Mouse (Mus musculus) retina, postnatal 1 day (tissue): Measurements from ENCODE around the gene Slc22a29.
A peak's percentile ranks its signal among the peaks of the same experiment; 100 is the strongest.
"Not testable (repeated sequence)": the region's sequence is repeated elsewhere in the genome, so short reads cannot be mapped to it uniquely, and the experiment has no call there.

Experiments used
- DNase-seq: peaks from one replicate; pipeline ENCODE4 v3.0.0-alpha.2; 2012

The Slc22a29 gene

DNA sequence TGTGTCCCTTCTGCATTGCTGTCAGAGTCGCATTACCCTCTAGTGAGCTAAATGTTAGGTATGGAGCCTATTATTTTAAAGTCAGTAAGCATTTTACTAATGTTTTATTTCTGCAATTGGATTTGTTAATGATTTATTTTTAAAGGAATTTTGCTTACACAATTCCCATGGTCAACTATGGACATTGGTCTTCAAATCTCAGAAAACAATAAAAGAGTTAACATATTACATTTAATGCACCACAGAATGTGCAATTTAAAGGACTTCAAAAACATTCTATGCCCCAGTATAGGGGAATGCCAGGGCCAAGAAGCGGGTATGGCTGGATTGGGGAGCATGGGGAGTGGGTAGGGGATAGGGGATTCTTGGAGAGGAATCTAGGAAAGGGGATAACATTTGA, at the start of gene Slc22a29:
Gene Slc22a29 (minus strand): TSS at position 101 of the 400 bp plus-strand sequence.
- no peak for DNase-seq

DNA sequence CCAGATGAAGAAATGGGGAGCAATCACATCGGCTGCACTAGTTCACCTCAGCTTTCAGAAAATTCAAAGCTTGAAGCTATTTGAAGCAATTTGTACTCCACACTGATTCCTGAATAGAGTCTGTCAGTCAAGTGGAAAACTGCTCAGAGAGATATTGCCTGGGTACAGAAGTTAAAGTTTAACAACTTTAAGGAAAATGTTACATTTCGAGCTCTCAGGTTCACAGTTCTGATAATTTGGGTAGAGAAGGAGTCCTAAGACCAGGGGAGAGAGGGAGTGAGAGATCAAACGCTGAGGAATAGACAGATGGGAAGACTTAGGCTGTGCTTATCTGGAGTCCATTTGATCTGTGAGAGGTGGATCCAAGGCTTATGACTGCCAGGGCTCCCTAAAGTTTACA, 46.6 kb upstream of the Slc22a29 start:
- no peak for DNase-seq

DNA sequence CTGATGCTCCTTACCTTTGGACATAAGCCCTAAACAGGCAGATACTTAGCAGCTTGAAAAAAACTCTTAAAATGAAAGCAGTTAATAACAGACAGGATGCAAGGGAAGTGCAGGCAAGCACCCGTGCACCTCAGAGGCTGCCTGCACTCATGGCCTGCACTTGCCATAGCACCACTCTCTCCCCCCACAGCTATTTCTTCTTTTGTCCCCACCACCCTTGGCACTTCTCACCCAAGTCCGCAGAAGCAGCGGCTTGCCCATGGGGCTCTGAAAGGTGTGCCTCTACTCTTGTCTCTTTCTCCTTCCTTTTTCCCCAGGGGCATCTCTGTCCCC, 34.0 kb upstream of the Slc22a29 start:
- DNase-seq, result no peak

DNA sequence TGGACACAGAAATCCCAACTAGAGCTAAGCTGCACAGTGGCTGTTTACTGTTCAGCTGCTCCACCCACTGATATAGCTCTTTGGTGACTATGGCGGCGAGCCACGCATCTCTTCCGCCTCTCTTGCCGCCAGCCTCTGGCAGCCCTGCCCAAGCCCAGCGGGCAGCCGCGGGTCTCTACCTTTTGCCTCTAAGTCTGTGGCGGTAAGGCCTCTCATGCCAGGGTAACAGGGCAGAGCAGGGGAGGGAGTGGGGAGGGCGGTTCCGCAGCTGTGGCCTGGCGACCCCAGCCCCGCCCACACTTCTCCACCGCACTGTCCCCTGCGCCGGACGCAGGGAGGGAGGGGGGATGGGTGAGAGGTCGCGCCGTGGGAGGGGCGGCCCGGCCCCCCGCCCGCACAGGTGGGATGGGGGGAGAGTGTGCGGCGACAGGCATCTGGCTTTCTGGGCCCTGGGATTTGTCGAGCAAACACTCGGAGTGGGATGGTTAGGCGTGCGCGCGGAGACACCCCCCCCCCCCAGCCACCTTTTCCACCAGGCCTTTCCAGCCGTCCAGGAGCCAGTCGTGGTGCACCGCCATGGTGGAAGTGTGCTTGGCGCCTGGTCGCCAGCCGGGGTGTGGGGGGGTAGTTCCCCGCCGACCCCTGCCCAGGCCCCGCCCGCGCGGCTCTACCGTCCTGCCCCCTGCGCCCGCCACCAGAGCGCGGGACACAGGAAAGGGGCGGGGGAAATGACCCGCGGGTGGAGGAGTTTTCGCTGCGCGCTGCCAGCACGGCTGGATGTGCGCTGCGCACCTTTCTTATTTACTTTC, 33.4 kb upstream of the Slc22a29 start:
- DNase-seq, result peak; percentile 72

DNA sequence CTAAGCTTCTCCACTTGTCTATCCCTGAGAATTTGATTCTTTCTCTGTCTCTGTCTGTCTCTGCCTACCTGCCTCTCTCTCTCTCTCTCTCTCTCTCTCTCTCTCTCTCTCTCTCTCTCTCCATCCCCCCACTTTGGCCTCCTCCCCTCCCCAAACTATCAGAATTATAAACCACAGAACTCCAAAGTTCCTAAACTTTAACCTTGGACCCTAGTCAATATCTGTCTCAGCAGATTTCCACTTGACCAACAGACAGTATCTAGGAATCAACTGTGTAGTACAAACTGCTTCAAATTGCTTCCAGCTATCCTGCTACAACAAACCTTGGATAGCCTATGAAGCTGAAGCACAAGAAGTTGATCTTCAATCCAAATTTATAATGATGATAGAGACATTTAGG, 10.2 kb upstream of the Slc22a29 start:
- DNase-seq, result no peak

DNA sequence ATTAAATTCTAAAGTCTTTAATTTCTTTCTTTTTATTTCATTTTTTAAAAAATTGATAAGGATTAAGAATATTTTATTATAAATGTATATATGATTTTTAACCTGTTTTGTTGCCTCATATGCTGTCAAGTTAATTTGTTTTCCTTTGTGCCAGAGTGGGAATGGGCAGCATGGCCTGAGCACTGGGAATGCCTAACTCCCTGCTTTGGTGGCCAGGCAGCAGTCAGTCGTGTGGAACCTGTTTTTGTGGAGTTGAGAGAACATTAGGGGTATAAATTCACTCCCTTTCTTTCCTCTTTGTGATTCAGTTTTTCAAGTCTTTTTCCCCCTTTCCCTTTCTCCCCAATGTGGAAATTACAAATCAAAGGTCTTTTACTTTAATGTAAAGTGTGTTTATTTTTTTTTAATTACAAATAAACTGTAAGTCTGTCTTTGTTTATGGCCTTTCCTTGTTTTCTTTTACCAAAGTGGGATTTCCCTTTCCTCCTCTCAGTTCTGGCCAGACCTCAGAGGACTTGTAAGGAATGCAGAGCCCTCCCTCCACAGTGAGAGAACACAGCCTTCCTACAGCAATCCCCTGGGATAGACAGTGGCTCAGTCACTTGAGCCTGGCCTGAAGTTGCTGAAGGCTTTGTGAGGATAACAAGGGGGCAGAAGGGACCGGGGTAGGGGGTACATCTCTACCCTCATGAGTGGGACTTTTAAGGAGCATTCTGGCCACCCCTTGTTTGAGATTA, 69.7 kb downstream of the Slc22a29 start:
- DNase-seq, result no peak

DNA sequence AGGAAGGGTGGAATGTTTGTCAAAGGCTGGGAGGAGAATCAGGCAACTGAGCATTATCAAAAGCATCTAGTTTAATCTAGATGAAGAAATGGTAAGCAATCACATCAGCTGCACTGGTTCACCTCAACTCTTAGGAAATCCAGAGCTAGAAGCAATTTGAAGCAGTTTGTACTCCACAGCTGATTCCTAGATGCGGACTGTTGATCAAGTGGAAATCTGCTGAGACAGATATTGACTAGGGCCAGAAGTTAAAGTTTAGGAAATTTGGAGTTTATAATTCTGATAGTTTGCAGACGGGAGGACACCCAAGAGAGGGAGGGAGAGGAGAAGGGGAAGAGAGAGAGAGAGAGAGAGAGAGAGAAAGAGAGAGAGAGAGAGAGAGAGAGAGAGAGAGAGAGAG, 76.0 kb downstream of the Slc22a29 start:
- DNase-seq, result not testable (repeated sequence)

DNA sequence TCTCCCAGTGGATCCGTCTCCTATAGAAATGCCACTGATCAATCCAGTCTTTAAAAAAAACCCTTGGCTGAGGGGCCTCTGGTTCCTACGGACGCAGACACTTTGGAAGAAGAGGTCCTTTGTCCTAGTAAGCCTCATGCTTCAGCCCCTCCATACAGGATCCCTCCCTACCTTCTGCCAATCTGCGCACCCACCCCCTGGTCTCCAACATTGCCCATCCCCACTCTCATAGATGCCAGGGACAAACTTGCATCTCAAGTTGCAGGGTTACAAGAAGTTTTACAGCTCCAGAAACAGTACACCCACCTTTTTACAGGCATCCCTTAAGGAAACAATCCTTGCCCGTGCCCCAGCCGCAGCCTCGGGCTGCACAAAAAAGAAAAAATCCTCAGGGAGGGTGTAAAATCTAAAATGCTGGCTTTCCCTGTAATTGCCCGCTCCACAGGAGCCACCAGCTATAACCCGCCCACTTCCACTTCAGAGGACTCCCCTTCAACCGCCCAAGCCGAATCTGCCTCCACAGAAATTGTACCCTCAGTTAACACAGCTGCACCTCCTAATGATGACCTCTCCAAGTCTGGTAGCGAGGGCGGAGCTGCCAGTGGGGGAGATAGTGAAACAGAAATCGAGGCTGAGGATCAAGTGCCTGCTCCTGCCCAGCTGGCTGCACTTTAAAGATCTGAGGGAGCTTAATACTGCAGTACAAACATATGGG, 84.4 kb downstream of the Slc22a29 start:
- not testable (repeated sequence) for DNase-seq

DNA sequence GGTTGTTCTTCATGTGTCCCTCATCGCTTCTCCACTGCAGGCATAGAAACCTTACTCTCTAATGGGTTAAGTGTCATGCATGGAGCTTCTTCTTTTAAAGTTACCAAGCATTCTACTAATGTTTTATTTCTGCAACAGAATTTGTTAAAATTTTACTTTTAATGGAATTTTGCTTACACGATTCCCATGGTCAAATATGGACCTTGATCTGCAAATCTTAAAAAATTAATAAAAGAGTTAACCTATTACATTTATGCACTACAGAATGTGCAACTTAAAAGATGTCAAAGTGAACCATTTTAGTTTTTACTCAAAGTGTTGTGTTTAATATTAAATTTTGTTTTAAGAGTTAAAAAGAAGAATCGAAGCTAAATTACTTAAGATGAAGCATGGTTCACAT, 86.8 kb downstream of the Slc22a29 start, which contains the start of gene Slc22a28:
Gene Slc22a28 (minus strand): TSS at position 102 of the 400 bp plus-strand sequence.
- not testable (repeated sequence) for DNase-seq
